Mouse (Mus musculus): ENCODE measurements around the gene Anapc10. TPM values are rescaled to one million over a fixed set of nuclear protein-coding genes. Genes with fewer than 3 reads are reported as not detected.
"Not testable (repeated sequence)": the region's sequence is repeated elsewhere in the genome, so short reads cannot be mapped to it uniquely, and the experiment has no call there.

Gene Anapc10
- polyA plus RNA-seq, 1 experiment from 2014 or later, result 19.5 TPM

- DNase-seq (no peak), ATAC-seq (ENCODE audit: low read depth) (no peak)
- Histone ChIP-seq H3K9ac (no peak overlapping the region), H3K4me1 (replicated peaks) (no peaks in the 10 kb centered on the region), H3K9me3 (replicated peaks) (no peaks in the 10 kb centered on the region), H3K4me2 (no peak overlapping the region), H3K36me3 (peaks cover 18% of the 10 kb centered on the region), H3K4me3 (replicated peaks) (no peak overlapping the region), H3K27me3 (no peaks in the 10 kb centered on the region), H3K27ac (no peak overlapping the region)
- 51% methylated on average over 3 of the region's 3 CpGs for WGBS (ENCODE audit: insufficient replicate concordance)
Observed at GRCm38 (mm10) chr8:79724589-79724988, 13.0 kb downstream of the Anapc10 start.

- 83% methylated on average over 1 of the region's 1 CpGs for WGBS (ENCODE audit: insufficient replicate concordance)
- Histone ChIP-seq H3K36me3 (peaks cover 6% of the 10 kb centered on the region; the same call in 1 of the 2 replicates), H3K27ac (no peak overlapping the region), H3K9me3 (replicated peaks) (no peaks in the 10 kb centered on the region), H3K9ac (no peak overlapping the region), H3K4me1 (replicated peaks) (no peaks in the 10 kb centered on the region), H3K4me2 (no peak overlapping the region), H3K27me3 (no peaks in the 10 kb centered on the region), H3K4me3 (replicated peaks) (no peak overlapping the region)
- DNase-seq (no peak), ATAC-seq (ENCODE audit: low read depth) (no peak)
Observed at GRCm38 (mm10) chr8:79727900-79728299, 16.3 kb downstream of the Anapc10 start.

GRCm38 (mm10) chr8:79734304-79734703, 22.7 kb downstream of the Anapc10 start:
- no peak overlapping the region for H3K4me3 ChIP-seq (replicated peaks)
- no peak overlapping the region for H3K27ac ChIP-seq
- H3K9ac ChIP-seq, result no peak overlapping the region
- H3K36me3 ChIP-seq, result peaks cover 6% of the 10 kb centered on the region; the same call in 1 of the 2 replicates
- H3K27me3 ChIP-seq, result no peaks in the 10 kb centered on the region
- no peaks in the 10 kb centered on the region for H3K4me1 ChIP-seq (replicated peaks)
- ATAC-seq (ENCODE audit: low read depth) (no peak), DNase-seq (no peak)
- H3K9me3 ChIP-seq (replicated peaks), result no peaks in the 10 kb centered on the region
- 23% methylated on average over 2 of the region's 2 CpGs for WGBS (ENCODE audit: insufficient replicate concordance)
- no peak overlapping the region for H3K4me2 ChIP-seq

GRCm38 (mm10) chr8:79748171-79748570, 36.6 kb downstream of the Anapc10 start:
- H3K36me3 ChIP-seq, result peaks cover 4% of the 10 kb centered on the region; the same call in 1 of the 2 replicates
- H3K9me3 ChIP-seq (replicated peaks), result no peaks in the 10 kb centered on the region
- no peak overlapping the region for H3K4me2 ChIP-seq
- no peak overlapping the region for H3K27ac ChIP-seq
- no peaks in the 10 kb centered on the region for H3K4me1 ChIP-seq (replicated peaks)
- H3K4me3 ChIP-seq (replicated peaks), result no peak overlapping the region
- DNase-seq (no peak), ATAC-seq (ENCODE audit: low read depth) (no peak)
- no peaks in the 10 kb centered on the region for H3K27me3 ChIP-seq
- no peak overlapping the region for H3K9ac ChIP-seq
- WGBS (ENCODE audit: insufficient replicate concordance), result 61% methylated on average over 2 of the region's 2 CpGs

GRCm38 (mm10) chr8:79748591-79748990, 37.0 kb downstream of the Anapc10 start:
- Histone ChIP-seq H3K27me3 (no peaks in the 10 kb centered on the region), H3K27ac (no peak overlapping the region), H3K4me2 (no peak overlapping the region), H3K9ac (no peak overlapping the region), H3K4me3 (replicated peaks) (no peak overlapping the region), H3K9me3 (replicated peaks) (no peaks in the 10 kb centered on the region), H3K4me1 (replicated peaks) (no peaks in the 10 kb centered on the region), H3K36me3 (peaks cover 4% of the 10 kb centered on the region; the same call in 1 of the 2 replicates)
- 69% methylated on average over 4 of the region's 4 CpGs for WGBS (ENCODE audit: insufficient replicate concordance)
- ATAC-seq (ENCODE audit: low read depth) (no peak), DNase-seq (no peak)

GRCm38 (mm10) chr8:79750305-79750704, 38.7 kb downstream of the Anapc10 start:
- H3K27ac ChIP-seq, result no peak overlapping the region
- no peaks in the 10 kb centered on the region for H3K9me3 ChIP-seq (replicated peaks)
- ATAC-seq (ENCODE audit: low read depth), result no peak
- no peaks in the 10 kb centered on the region for H3K27me3 ChIP-seq
- H3K9ac ChIP-seq, result no peak overlapping the region
- DNase-seq, result no peak
- no peak overlapping the region for H3K4me2 ChIP-seq
- H3K36me3 ChIP-seq, result peaks cover 1% of the 10 kb centered on the region; the same call in 1 of the 2 replicates
- no peaks in the 10 kb centered on the region for H3K4me1 ChIP-seq (replicated peaks)
- WGBS (ENCODE audit: insufficient replicate concordance), result 70% methylated on average over 2 of the region's 2 CpGs
- no peak overlapping the region for H3K4me3 ChIP-seq (replicated peaks)

GRCm38 (mm10) chr8:79794873-79795272, 83.3 kb downstream of the Anapc10 start:
- not testable (repeated sequence) for H3K27me3 ChIP-seq; H3K9me3 ChIP-seq (replicated peaks); ATAC-seq (ENCODE audit: low read depth); H3K4me3 ChIP-seq (replicated peaks); H3K4me1 ChIP-seq (replicated peaks); H3K27ac ChIP-seq; H3K36me3 ChIP-seq; DNase-seq; H3K4me2 ChIP-seq; H3K9ac ChIP-seq
- 60% methylated on average over 2 of the region's 2 CpGs for WGBS (ENCODE audit: insufficient replicate concordance)

- Histone ChIP-seq H3K4me2 (no peak overlapping the region), H3K9me3 (replicated peaks) (no peaks in the 10 kb centered on the region), H3K27me3 (no peaks in the 10 kb centered on the region), H3K36me3 (no peaks in the 10 kb centered on the region), H3K4me1 (replicated peaks) (no peaks in the 10 kb centered on the region), H3K9ac (no peak overlapping the region), H3K4me3 (replicated peaks) (no peak overlapping the region), H3K27ac (no peak overlapping the region)
- ATAC-seq (ENCODE audit: low read depth) (no peak), DNase-seq (no peak)
- 72% methylated on average over 7 of the region's 7 CpGs for WGBS (ENCODE audit: insufficient replicate concordance)
Observed at GRCm38 (mm10) chr8:79796690-79797089, 85.1 kb downstream of the Anapc10 start.

GRCm38 (mm10) chr8:79804499-79804898, 92.9 kb downstream of the Anapc10 start:
- Histone ChIP-seq H3K36me3 (no peaks in the 10 kb centered on the region), H3K4me2 (no peak overlapping the region), H3K27ac (no peak overlapping the region), H3K4me1 (replicated peaks) (no peaks in the 10 kb centered on the region), H3K4me3 (replicated peaks) (no peak overlapping the region), H3K27me3 (no peaks in the 10 kb centered on the region), H3K9ac (no peak overlapping the region), H3K9me3 (replicated peaks) (no peaks in the 10 kb centered on the region)
- DNase-seq (no peak), ATAC-seq (ENCODE audit: low read depth) (no peak)
- 59% methylated on average over 6 of the region's 6 CpGs for WGBS (ENCODE audit: insufficient replicate concordance)

GRCm38 (mm10) chr8:79806971-79807370, 95.4 kb downstream of the Anapc10 start:
- Histone ChIP-seq H3K27ac (no peak overlapping the region), H3K36me3 (no peaks in the 10 kb centered on the region), H3K4me2 (no peak overlapping the region), H3K9ac (no peak overlapping the region), H3K4me1 (replicated peaks) (no peaks in the 10 kb centered on the region), H3K9me3 (replicated peaks) (no peaks in the 10 kb centered on the region), H3K27me3 (no peaks in the 10 kb centered on the region), H3K4me3 (replicated peaks) (no peak overlapping the region)
- DNase-seq, result no peak
- 66% methylated on average over 6 of the region's 6 CpGs for WGBS (ENCODE audit: insufficient replicate concordance)
- no peak for ATAC-seq (ENCODE audit: low read depth)

- no peaks in the 10 kb centered on the region for H3K4me1 ChIP-seq (replicated peaks)
Observed at GRCm38 (mm10) chr8:79826534-79826933, 114.9 kb downstream of the Anapc10 start.

More at GRCm38 (mm10) chr8:79826534-79826933, 114.9 kb downstream of the Anapc10 start:
- H3K4me3 ChIP-seq (replicated peaks), result no peak overlapping the region
- H3K9me3 ChIP-seq (replicated peaks), result no peaks in the 10 kb centered on the region
- 64% methylated on average over 5 of the region's 5 CpGs for WGBS (ENCODE audit: insufficient replicate concordance)
- H3K27ac ChIP-seq, result no peak overlapping the region
- H3K9ac ChIP-seq, result no peak overlapping the region
- no peak overlapping the region for H3K4me2 ChIP-seq
- ATAC-seq (ENCODE audit: low read depth) (no peak), DNase-seq (no peak)
- H3K27me3 ChIP-seq, result no peaks in the 10 kb centered on the region
- H3K36me3 ChIP-seq, result no peaks in the 10 kb centered on the region

Data from liver, embryonic 13.5 days (tissue).